18 mouse cellular contexts compared by ENCODE assay signal in the genomic region with DNA sequence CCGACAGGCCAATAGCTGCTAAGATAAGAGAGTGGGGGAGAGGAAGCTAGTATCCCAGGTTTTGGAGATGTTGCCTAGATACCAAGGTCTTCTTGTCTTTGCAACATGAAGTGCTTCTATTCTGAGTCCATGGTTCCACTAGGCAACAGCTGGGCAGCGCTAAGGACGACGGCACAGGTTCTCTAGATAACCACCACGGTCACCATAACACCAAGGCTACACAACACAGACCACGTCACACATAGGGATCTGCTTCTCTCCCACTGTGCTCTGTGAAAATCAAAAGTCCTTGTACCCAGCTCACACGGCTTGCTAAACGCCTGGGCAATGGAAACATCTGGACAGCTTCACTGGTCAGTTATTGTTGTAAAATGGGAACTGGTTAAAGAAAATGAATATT. TPM values are rescaled to one million over a fixed set of nuclear protein-coding genes. Genes with fewer than 3 reads are reported as not detected.
A peak's percentile ranks its signal among the peaks of the same experiment; 100 is the strongest.
DNase-seq lines count a peak whose midpoint lies in the region; TF ChIP-seq lines count a peak whose summit lies in the region.
"Had no signal": no experiment of that assay in that cellular context is flagged by ENCODE, and none has a peak within 500 bp of the region (broad histone marks: within the 10 kb centered on the region; RNA-seq: fewer than 3 reads in every experiment).

No protein-coding gene starts in this region.

- WGBS in heart, embryonic 10.5 days: 44% methylated on average over 8 of the region's 8 CpGs

- TF ChIP-seq POLR2A in testis, adult 2 months (IDR thresholded peaks at IDR 0.05; ENCODE audit: control insufficient read depth, low read depth, low read length): no peak

- H3K9me3 ChIP-seq in heart, embryonic 10.5 days: no peaks in the 10 kb centered on the region
- H3K9me3 ChIP-seq: embryonic facial prominence, embryonic 13.5 days; hindbrain, embryonic 10.5 days; liver, embryonic 15.5 days had no signal

- no peaks in the 10 kb centered on the region for H3K27me3 ChIP-seq in testis, adult 2 months (ENCODE audit: control insufficient read depth, insufficient read depth, low read length)
- H3K27me3 ChIP-seq in heart, embryonic 10.5 days (ENCODE audit: insufficient read depth, poor library complexity, severe bottlenecking): no peaks in the 10 kb centered on the region
- H3K27me3 ChIP-seq: embryonic facial prominence, embryonic 13.5 days had no signal

- no peak for DNase-seq in testis, postnatal 10 days (ENCODE audit: low spot score)
- DNase-seq in heart, embryonic 10.5 days (ENCODE audit: low spot score): peak; percentile 82
- peak; percentile 59 to 70 for DNase-seq in heart, postnatal 10 days
- DNase-seq in left cerebral cortex, adult 9 months (ENCODE audit: low spot score in 2 of 2): no peak
- DNase-seq in frontal cortex, adult 2 months (ENCODE audit: extremely low spot score in 1 of 2, low spot score in 1 of 2): no peak
- no peak for DNase-seq in urinary bladder, postnatal 25 days (ENCODE audit: low spot score)
- DNase-seq: cerebellum, adult 8-10 months; gastrocnemius, postnatal 10 days; kidney, adult 9 months; kidney, postnatal 4 days; thymus, adult 2 months had no signal

- no peaks in the 10 kb centered on the region for H3K36me3 ChIP-seq in testis, adult 2 months (ENCODE audit: control insufficient read depth, insufficient read depth, low read length)
- peaks cover 6% of the 10 kb centered on the region for H3K36me3 ChIP-seq in heart, embryonic 10.5 days

- TF ChIP-seq CTCF in testis, adult 2 months (IDR thresholded peaks at IDR 0.05; ENCODE audit: control insufficient read depth, insufficient read depth, insufficient replicate concordance, low read depth, low read length): no peak

- H3K4me1 ChIP-seq in testis, adult 2 months (ENCODE audit: control insufficient read depth, insufficient read depth, low read length): peaks cover 9% of the 10 kb centered on the region
- H3K4me1 ChIP-seq in heart, embryonic 10.5 days: peaks cover 14% of the 10 kb centered on the region

- peak overlapping the region; percentile 23; the same call in 1 of the 2 replicates for H3K4me3 ChIP-seq in testis, adult 2 months (ENCODE audit: control insufficient read depth, low read depth, low read length)
- H3K4me3 ChIP-seq in heart, embryonic 10.5 days: peak overlapping the region; percentile 18; the same call in 1 of the 2 replicates
- H3K4me3 ChIP-seq: embryonic facial prominence, embryonic 13.5 days; hindbrain, embryonic 10.5 days; liver, embryonic 15.5 days had no signal

- intact Hi-C loops in heart, postnatal 10 days (cut with DNase I): no loop called here

- H3K27ac ChIP-seq in testis, adult 2 months (ENCODE audit: control insufficient read depth, insufficient read depth, low read depth, low read length): no peak overlapping the region; the same call in 1 of the 2 replicates
- H3K27ac ChIP-seq in heart, embryonic 10.5 days: peak overlapping the region; percentile 73
- H3K27ac ChIP-seq: embryonic facial prominence, embryonic 13.5 days; hindbrain, embryonic 10.5 days; liver, embryonic 15.5 days had no signal

RNA-seq across cellular contexts. Expression of a gene that starts 2.2 kb away (rescaled TPM):
- polyA plus RNA-seq in testis, adult 2 months (2012; rRNA removed): 8.3 and 17.1 TPM in 2 replicates
- 21.8 and 26.9 TPM in 2 replicates for polyA plus RNA-seq in heart, embryonic 10.5 days (2016; fragmentation: Nextera tagmentation; extraction: Ambion mirVana)
- total RNA-seq in heart, postnatal 10 days (2021): 10 to 100 TPM; 18.3 to 21.0 TPM
- 10.1 and 11.8 TPM in 2 replicates for polyA plus RNA-seq in frontal cortex, adult 2 months (2012; rRNA removed)

RNA-seq across cellular contexts. Expression of a gene that starts 2.4 kb away (rescaled TPM):
- 78.8 and 83.5 TPM in 2 replicates for polyA plus RNA-seq in testis, adult 2 months (2012; rRNA removed)
- polyA plus RNA-seq in heart, embryonic 10.5 days (2016; fragmentation: Nextera tagmentation; extraction: Ambion mirVana): 0.55 and 1.0 TPM in 2 replicates
- total RNA-seq in heart, postnatal 10 days (2021): 1 to 10 TPM; 1.0 to 1.7 TPM
- 4.0 TPM in 2 replicates for polyA plus RNA-seq in frontal cortex, adult 2 months (2012; rRNA removed)
- polyA plus RNA-seq: inflammation-experienced regulatory T-cells, adult 6 months; liver, embryonic 15.5 days; small intestine, adult 2 months; urinary bladder, adult 2 months had no signal

RNA-seq across cellular contexts. Expression of a gene that starts 35.1 kb away (rescaled TPM):
- polyA plus RNA-seq in testis, adult 2 months (2012; rRNA removed): 27.0 and 32.1 TPM in 2 replicates
- 186 and 196 TPM in 2 replicates for polyA plus RNA-seq in heart, embryonic 10.5 days (2016; fragmentation: Nextera tagmentation; extraction: Ambion mirVana)
- 100 to 1,000 TPM; 109 to 110 TPM for total RNA-seq in heart, postnatal 10 days (2021)
- 71.1 and 90.5 TPM in 2 replicates for polyA plus RNA-seq in frontal cortex, adult 2 months (2012; rRNA removed)

Comparison
In these comparisons a context has a peak if more than half of its experiments do, and no peak if none do; other contexts are left out.
1. DNase-seq: peak in heart, embryonic 10.5 days (single experiment) and heart, postnatal 10 days (2 of 2); none in testis, postnatal 10 days (single experiment), left cerebral cortex, adult 9 months (0 of 2), frontal cortex, adult 2 months (0 of 2) and urinary bladder, postnatal 25 days (single experiment).
2. RNA of a gene that starts 2.4 kb away (polyA plus RNA-seq): 78.8 to 83.5 TPM in testis, adult 2 months; 4.0 TPM in frontal cortex, adult 2 months and 0.55 to 1.0 TPM in heart, embryonic 10.5 days; every median in the first group is over 10 times any median in the second.